Mouse (Mus musculus): ENCODE measurements around the gene Wfdc12.

Wfdc12 gene

DNA sequence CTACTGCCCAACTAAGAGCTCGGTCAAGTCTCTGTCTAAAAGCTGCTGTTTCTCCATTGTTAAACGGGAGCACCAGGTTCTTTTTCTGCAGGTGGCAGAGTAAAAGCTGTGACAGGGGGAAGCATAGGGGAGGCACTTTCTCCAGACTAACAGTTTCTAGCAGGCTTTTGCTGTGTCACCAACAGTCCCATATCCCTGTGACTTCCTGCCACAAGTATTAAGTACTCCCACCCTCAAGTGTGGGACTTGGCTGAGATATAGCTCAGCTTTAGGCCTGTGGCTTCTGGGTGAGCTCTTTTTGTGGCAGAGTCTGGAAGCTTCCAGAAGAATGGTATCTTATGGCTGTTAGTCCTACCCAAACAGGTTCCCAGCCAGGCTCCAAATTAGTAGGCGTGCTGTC is 14.6 kb downstream of the Wfdc12 start:
- DNase-seq: no peak

DNA sequence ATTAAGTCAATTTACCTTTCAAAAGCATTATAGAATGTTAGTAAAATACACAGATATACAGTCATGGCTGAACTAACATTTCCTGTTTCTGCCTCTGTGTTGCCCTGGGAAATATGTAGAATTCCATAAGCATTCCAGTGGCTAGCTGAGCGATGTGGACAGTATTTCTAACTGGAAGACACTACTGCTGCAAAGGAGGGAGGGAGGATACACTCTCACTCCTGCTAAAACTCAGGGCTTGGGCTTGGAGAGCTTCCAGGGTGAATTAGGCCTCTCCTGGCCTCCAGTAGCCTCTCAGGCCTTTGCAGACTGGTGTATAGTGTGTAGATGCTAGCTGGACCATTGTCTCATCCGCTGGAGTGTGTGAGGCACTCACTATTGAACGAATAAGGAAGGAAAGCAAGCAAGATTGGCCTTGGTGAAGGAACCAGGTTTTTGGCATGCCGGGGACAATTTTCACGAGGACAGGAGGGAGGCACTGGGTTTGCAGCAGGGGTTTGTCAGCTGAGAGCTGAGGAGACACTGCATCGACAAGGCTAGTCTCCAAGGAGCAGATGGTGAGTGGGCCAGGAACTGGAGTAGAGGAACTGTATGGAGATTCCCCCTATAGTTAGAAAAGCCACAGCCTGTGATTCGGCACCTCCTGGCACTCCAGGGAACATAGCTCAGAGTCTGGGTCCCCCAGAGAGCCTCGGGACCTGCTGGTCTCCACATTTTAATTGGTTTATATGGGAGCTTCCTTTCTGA is 15.6 kb downstream of the Wfdc12 start:
- peak; percentile 37 to 48 for DNase-seq

DNA sequence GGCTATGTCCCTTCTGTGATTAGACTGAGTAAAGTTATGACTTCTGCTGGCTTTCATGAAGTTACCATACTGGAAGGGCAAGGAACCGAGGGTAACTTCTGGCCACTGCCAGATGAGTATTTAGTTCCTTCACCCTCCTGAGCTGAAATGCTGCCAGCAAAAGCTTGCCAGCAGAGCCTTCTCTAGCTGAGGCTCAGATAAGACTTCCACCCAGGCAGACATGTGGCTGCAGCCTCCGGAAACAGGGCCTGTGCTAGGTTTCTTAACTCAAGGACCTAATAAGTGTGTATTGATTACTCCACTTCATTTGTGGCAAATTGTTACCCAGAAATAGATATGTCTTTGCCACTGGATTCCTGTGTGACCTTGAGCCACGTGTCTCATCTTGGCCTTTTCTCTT is 17.0 kb downstream of the Wfdc12 start:
- DNase-seq: no peak

DNA sequence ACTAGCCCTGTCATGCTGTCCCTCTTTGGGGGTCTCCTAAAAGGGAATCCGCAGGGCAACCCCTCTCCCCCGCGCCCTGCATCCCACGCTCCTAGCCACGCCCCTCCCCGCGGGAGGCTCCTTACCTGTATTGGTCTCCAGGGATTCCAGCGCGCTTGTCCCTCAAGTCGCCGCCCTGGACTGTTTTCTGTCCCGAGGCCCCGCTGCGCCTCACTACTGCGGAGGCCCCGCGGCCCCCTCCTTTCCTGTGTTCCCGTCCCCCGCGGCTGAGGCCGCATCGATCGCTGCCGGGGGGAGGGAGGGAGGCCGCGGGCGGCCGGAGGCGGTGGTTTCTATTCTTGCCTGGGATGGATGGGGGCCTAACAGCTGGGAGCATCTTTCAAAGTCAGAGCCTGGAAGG is 19.5 kb downstream of the Wfdc12 start, which contains the start of gene Kcns1:
Gene Kcns1 (minus strand): TSS at position 212 of the 400 bp plus-strand sequence.
- DNase-seq: peak in 1 of 2 experiments; percentile 30

DNA sequence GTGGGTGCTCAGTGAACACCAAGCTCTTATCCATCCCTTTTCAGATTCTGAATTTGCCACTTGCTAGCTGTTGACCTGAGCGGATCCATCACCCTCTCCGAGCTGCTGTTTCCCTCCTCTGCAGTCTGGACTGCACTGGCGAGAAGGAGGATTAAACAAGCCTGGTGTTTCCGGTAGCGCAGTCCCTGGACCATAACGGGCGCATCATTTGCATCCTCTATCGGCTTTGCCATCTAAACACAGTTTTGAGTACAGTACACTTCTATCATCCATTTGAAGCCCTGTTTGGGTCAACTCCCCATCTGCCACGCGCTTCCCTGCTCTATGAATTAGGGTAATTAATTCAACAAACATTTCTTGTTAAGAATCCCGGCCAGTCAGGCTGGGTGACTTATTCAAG is 20.1 kb downstream of the Wfdc12 start:
- DNase-seq: no peak

DNA sequence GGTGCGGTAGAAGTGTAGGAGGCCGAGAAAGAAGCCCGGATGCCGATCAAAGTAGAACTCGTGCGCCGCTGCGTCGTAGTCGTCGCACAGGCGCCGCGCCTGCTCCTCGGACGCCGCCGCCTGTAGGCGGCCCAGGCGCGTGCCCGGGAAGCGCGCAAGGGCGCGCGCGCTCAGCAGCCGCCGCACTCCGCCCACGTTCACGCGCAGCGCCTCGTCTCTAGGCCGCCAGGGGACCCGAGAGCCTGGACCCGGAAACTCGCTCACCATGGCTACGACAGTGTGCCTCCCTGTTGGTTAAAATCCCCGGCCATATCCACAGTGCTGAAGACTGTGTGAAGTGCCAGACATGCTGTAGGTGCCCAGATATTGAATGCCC is 21.8 kb downstream of the Wfdc12 start:
- DNase-seq: no peak

DNA sequence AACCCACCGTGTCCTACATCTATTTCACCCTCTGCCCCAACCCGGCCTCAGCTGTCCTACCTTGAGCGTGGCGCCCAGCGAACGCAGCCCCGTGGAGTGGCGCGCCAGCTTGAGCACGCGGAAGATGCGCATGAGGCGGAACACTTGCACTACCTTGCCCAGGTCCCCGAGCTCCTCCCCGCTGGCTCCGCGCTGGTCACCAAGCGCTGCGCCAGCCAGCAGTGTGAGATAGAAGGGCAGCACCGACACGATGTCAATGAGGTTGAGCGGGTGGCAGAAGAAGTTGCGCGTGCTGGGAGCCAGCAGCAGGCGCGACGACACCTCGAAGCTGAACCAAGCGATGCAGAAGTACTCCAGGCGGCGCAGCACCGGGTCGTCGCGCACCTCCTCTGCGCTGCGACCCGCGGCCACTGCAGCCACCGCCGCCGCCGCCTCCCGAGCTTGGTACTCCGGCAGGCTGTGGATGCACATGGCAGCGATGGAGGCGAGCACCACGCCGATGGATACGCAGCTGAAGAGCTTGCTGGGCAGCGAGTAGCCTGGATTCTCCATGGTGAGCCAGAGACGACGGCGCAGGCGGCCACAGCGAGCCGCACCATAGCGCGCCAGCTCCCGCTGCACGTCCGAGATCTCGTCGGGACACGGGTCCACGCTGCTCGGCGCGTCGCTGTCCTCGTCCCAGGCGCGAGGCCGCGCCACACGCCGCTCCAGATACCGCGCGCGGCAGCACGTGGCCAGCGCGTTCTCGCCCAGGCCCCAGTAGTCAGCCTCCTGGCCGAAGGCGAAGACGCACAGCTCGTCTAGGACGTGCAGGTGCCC is 22.4 kb downstream of the Wfdc12 start:
- DNase-seq: no peak

DNA sequence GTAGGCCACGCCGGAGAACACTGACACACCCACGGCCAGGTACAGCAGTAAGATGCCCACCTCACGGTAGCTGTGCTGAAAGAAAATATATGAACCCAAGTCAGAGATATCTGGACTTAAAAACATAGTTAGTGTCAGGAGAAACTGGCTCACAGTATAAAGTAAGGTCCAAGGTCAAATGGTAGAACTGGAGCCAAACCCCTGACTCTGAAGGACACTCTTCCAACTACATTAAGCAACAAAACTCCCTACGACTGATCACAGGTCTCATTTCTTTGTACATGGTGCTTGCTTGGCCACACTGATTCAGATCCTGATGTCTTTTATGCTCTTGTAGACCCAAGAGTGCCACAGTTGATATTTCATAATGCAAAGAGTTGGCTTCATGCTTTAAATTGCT is 25.5 kb downstream of the Wfdc12 start:
- DNase-seq: no peak

DNA sequence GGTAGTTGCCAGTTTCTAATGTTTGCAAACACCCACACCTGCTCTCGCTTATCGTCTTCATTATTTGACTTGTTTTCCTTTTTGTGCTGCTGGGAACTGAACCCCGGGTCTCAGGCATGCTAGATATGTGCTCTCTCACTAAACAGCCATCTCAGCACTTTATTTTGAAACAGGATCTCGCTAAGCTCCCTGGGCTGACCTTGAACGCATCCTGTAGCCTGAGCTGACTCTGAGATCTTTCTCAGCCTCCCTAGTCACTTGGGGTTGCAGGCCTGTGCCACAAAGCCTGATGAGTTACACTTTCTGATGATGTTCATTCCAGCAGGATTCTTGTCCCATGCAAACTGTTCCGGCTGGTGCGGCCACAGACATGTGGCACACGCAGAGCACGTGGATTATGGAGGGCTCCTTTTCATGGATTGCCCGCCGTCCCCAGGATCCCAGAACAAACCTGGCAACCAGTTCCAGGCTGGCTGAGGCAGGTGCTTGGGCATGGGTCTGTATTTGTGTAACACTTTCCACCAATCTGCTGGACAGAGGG is 28.8 kb downstream of the Wfdc12 start:
- DNase-seq: no peak

DNA sequence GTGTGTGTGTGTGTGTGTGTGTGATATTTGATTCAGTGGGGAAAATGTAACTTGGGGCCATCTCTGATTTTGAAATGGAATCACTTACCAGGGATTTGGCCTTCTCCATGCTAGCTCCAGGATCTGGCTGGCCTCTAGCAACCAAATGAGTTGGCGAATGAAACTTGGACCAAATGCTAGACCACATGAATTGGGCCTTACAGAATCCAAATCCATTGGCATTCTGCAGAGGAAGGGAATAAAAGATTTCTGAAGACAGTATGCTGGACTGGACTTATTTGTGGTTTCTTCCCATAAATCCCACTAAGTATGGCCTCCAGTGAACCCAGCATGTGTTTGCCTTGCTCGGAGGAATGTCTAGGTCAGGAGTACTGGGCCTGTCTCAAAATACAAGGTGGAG is 31.6 kb downstream of the Wfdc12 start:
- DNase-seq: no peak

DNA sequence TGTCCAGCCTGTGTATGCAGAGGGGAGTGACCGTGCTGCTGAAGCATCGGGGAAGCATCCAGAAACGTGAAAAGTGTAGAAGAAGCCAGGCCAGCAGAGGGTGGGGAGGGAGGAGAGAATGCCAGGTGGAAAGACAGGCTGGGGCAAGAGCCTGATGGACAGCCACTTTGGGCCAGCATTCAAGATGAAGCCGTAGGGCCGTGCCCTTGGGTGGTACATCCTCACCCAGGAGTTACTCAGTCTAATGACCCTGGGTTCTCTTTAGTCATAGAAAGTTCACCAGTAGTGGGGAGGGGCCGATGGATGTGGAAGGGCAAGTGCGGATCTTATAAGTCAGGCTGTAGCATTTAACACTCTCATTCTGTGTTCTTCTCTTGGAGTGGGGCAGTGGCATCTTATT is 34.2 kb downstream of the Wfdc12 start:
- no peak for DNase-seq

DNA sequence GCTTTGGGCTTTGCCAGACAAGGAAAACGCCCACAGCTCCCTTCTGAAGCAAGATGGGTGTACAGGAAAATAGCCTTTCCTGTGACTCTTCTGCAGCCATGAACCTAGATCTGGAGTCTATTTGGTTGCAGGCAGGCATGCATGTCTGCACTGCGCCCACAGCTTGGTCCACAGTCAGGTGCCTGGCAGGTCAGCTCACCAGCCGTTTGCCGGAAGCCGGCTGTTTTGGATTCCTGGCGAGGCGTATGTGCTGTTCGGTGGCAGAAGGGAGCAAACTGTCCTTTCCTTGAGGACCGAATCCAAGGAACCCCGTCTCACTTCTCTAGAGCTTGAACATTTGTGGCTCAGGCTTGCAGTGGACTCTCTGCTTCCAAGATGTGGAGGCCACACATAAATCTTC is 36.4 kb downstream of the Wfdc12 start:
- peak; percentile 64 to 73 for DNase-seq

DNA sequence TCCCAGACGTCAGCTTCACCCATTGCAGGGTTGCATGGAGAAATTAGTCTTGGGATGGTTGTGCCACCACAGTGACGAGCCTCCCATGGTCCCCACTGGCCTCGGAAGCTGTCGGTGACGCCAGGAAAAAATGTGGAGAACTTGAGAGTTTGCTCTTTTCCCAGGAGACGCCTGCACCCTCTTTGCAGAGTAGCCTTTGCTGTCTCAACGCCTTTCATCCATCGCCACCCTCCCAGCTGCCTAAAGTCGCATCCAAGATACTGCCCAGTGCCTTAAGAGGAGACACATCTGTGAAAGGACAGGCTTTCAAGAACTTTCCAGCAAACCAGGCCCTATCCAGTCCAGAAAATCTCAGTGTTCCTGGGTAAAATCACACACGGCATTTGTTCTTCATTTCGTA is 38.1 kb downstream of the Wfdc12 start:
- no peak for DNase-seq

DNA sequence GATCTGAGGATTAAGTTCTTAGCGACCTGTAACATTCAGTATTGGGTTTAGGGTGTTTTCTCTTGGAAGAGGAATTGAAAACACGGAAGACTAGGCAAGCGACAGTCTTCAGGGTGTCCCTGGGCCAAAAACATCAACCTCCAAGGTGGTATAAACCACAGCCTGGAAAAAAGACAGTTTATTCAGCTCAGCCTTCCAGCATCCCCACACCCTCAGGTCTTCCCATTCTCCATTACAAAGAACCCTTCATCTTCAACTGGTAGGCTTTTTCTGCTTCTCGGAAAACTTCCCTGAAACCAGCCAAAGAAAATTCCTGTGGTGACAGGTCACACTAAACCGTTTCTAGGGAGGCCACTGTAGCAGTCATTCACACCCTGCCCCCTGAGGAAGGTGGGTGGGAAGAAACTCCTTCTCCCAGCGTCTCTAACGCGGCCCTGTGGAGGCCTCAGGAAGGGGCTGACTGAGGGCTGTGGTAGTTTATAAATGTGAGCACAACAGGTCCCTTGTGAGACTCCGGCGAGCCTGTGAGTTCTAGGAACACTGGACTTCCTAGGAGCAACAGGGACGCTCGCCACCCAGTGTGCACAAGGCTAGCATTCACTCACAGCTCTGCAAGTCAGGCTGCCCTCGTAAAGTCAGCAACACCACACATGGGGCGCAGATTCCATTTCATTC is 40.2 kb downstream of the Wfdc12 start:
- DNase-seq: no peak

DNA sequence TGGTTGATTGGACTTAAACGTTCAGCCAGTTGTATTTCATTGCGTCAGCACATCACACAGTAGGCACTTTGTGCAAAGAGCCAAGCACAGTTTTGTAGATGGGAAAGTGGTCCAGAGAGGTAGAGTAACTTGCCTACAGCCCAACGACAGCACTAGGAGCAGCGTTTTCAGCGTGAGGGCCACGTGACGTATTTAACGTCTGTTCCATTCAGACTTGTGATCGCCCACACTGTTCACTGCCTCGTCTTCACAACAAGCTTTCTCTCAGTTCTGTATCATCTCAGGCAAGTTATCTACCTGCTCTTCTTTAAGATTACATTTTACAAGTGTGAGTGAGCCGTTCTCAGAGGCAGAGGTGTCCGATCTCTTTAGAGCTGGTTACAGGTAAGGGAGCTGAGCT is 43.9 kb downstream of the Wfdc12 start:
- DNase-seq: no peak

DNA sequence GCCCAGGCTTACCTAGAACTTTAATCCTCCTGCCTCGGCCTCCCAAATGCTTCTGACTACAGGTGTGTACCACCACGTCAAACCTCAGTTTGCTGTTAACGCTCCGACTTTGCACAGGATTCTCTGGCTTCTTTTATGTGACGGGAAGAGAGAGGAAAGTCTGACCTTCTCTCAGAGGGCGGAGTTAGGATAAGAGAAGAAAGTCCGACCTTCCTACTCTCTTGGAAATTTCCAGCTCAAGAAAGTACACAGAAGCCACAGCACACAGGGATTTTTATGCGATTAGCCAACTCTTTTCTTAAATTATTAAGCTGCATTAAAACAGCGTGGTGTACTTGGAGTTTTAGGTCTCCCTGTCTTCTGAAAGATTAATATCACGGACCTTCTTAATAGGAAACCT is 45.9 kb downstream of the Wfdc12 start:
- no peak for DNase-seq

DNA sequence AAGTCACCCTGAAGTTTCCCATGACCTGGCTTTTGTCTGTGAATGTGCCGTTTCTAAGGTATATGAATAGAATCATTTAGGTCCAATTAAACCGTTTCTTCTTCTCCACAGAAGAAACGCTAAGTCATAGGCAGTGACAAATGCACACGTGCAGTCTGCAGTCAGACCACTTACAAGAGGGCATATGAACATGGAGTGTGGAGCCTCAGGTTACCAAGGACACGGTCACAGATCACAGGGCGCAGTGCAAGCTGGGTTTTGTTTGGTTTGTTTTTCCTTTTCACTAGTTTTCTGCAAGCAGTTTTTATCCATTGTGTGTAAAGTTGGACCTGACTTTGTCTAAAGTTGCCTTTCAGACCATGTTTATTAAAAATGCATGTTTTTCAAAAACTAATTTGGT is 46.4 kb downstream of the Wfdc12 start:
- DNase-seq: no peak

DNA sequence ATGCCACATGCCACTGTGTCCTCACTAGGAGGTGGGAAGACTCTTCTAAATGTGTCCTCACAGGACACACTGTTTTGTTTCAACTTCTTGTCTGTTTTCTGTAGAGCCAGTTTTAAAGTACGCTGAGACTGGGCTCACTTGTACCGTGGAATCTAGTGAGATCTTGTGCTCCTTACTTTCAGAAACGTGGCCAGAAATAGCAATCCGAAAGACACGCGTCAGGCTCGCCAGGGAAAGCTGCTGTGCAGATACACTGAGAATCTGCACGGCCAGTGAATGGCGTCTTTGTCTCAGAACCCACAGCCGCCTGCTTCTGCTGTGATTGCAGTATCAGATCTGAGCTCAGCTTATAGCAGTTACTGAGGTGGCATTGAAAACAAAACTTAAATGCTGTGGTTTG is 48.4 kb downstream of the Wfdc12 start:
- peak; percentile 20 to 35 for DNase-seq
